Mouse (Mus musculus) MEL (cell line): ENCODE measurements around the gene 1700092M07Rik. TPM values are rescaled to one million over a fixed set of nuclear protein-coding genes. Genes with fewer than 3 reads are reported as not detected.

Source experiments
- DNase-seq: peaks from one replicate; pipeline ENCODE4 v3.0.0; 2011; ENCODE audit warnings: low read depth, low spot score
- H3K27ac ChIP-seq: 2 replicates; pipeline ENCODE4 v1.5.1; 2012; ENCODE audit warnings: low read depth, mild to moderate bottlenecking, control low read depth, low read length, moderate library complexity; ENCODE audit not compliant: control insufficient read depth
- H3K27me3 ChIP-seq, 2 experiments: fragments of 150-350 bp in 1 of 2; sonication (generic) in 1 of 2; 2 replicates each; pipeline ENCODE4 v1.6.1; 2012; ENCODE audit warnings: low read length in 2 of 2, mild to moderate bottlenecking in 2 of 2, improper control_type of control experiment in 1 of 2, moderate library complexity in 1 of 2; ENCODE audit not compliant: insufficient read depth in 2 of 2, control insufficient read depth in 1 of 2
- H3K36me3 ChIP-seq, 2 experiments: 2 replicates each; pipeline ENCODE4 v1.6.1; 2012 to 2014; ENCODE audit warnings: low read length in 2 of 2, improper control_type of control experiment in 1 of 2, inconsistent platforms in 1 of 2, mild to moderate bottlenecking in 1 of 2; ENCODE audit not compliant: insufficient read depth in 2 of 2, control insufficient read depth in 1 of 2
- H3K4me1 ChIP-seq, 2 experiments: fragments of 150-350 bp in 1 of 2; sonication (generic) in 1 of 2; 2 replicates each; pipeline ENCODE4 v1.6.1; 2012; ENCODE audit warnings: low read length in 2 of 2, improper control_type of control experiment in 1 of 2, mild to moderate bottlenecking in 1 of 2; ENCODE audit not compliant: insufficient read depth in 2 of 2, control insufficient read depth in 1 of 2
- H3K4me3 ChIP-seq, 2 experiments: fragments of 150-350 bp in 1 of 2; sonication (generic) in 1 of 2; 2 replicates each; pipeline ENCODE4 v1.5.1; 2012; ENCODE audit warnings: low read depth in 2 of 2, low read length in 2 of 2, mild to moderate bottlenecking in 2 of 2, moderate library complexity in 2 of 2, control low read depth in 1 of 2, improper control_type of control experiment in 1 of 2; ENCODE audit not compliant: control insufficient read depth in 1 of 2, insufficient read depth in 1 of 2
- H3K79me2 ChIP-seq: 2 replicates; pipeline ENCODE4 v1.6.1; 2012; ENCODE audit warnings: mild to moderate bottlenecking, low read length, moderate library complexity; ENCODE audit not compliant: control insufficient read depth, poor library complexity, insufficient read depth
- H3K9ac ChIP-seq: 2 replicates; pipeline ENCODE4 v1.6.1; 2012; ENCODE audit warnings: low read depth, mild to moderate bottlenecking, control low read depth, low read length, moderate library complexity; ENCODE audit not compliant: control insufficient read depth, poor library complexity, severe bottlenecking
- H3K9me3 ChIP-seq: fragments of 150-350 bp; sonication (generic); replicated peaks from 2 replicates; pipeline ENCODE4 v1.6.1; 2012; ENCODE audit warnings: mild to moderate bottlenecking, low read length, improper control_type of control experiment, moderate library complexity; ENCODE audit not compliant: insufficient read depth
- BHLHE40 ChIP-seq: IDR thresholded peaks from 2 replicates; pipeline ENCODE4 v1.6.1; 2012; ENCODE audit warnings: low read depth, mild to moderate bottlenecking, inconsistent platforms, low read length, improper control_type of control experiment, borderline replicate concordance
- CHD1 ChIP-seq: IDR thresholded peaks from 2 replicates; pipeline ENCODE4 v1.6.1; 2012; ENCODE audit warnings: low read depth, mild to moderate bottlenecking, inconsistent platforms, low read length, improper control_type of control experiment
- CHD2 ChIP-seq: IDR thresholded peaks from 2 replicates; pipeline ENCODE4 v1.6.1; 2011; ENCODE audit warnings: low read length, improper control_type of control experiment
- E2F4 ChIP-seq: IDR thresholded peaks from 2 replicates; pipeline ENCODE4 v1.6.1; 2011; ENCODE audit warnings: low read depth, low read length, improper control_type of control experiment, borderline replicate concordance
- ELF1 ChIP-seq: IDR thresholded peaks from 2 replicates; pipeline ENCODE4 v1.6.1; 2014; ENCODE audit warnings: low read depth, mild to moderate bottlenecking, inconsistent platforms, low read length, improper control_type of control experiment, moderate library complexity
- EP300 ChIP-seq, 2 experiments: IDR thresholded peaks; 2 replicates each; pipeline ENCODE4 v1.6.1; 2011; ENCODE audit warnings: improper control_type of control experiment in 2 of 2, low read length in 2 of 2, low read depth in 1 of 2, mild to moderate bottlenecking in 1 of 2
- GATA1 ChIP-seq: IDR thresholded peaks from 2 replicates; pipeline ENCODE4 v1.6.1; 2011; ENCODE audit warnings: low read depth, low read length, improper control_type of control experiment
- HCFC1 ChIP-seq: IDR thresholded peaks from 2 replicates; pipeline ENCODE4 v1.6.1; 2012; ENCODE audit warnings: low read depth, mild to moderate bottlenecking, inconsistent platforms, low read length, improper control_type of control experiment, moderate library complexity
- JUND ChIP-seq: IDR thresholded peaks from 2 replicates; pipeline ENCODE4 v1.6.1; 2011; ENCODE audit warnings: low read depth, mild to moderate bottlenecking, improper control_type of control experiment, low read length
- KAT2A ChIP-seq: conservative IDR thresholded peaks from 2 replicates; pipeline ENCODE4 v1.6.1; 2012; ENCODE audit warnings: low read depth, low read length, improper control_type of control experiment, inconsistent platforms
- MAFK ChIP-seq: IDR thresholded peaks from 2 replicates; pipeline ENCODE4 v1.6.1; 2011; ENCODE audit warnings: low read depth, mild to moderate bottlenecking, low read length, improper control_type of control experiment, borderline replicate concordance
- MAX ChIP-seq: IDR thresholded peaks from 2 replicates; pipeline ENCODE4 v1.6.1; 2011; ENCODE audit warnings: low read length, improper control_type of control experiment
- MAZ ChIP-seq: IDR thresholded peaks from 2 replicates; pipeline ENCODE4 v1.6.1; 2012; ENCODE audit warnings: low read depth, mild to moderate bottlenecking, inconsistent platforms, low read length, improper control_type of control experiment
- MEF2A ChIP-seq: IDR thresholded peaks from 2 replicates; pipeline ENCODE4 v1.6.1; 2014; ENCODE audit warnings: low read depth, mild to moderate bottlenecking, inconsistent platforms, low read length, improper control_type of control experiment; ENCODE audit not compliant: poor library complexity, insufficient replicate concordance, severe bottlenecking; ENCODE audit errors: extremely low read depth
- MXI1 ChIP-seq: IDR thresholded peaks from 2 replicates; pipeline ENCODE4 v1.6.1; 2011; ENCODE audit warnings: mild to moderate bottlenecking, low read depth, low read length, improper control_type of control experiment
- MYB ChIP-seq: IDR thresholded peaks from 2 replicates; pipeline ENCODE4 v1.6.1; 2011; ENCODE audit warnings: mild to moderate bottlenecking, low read depth, low read length, improper control_type of control experiment
- MYC ChIP-seq: IDR thresholded peaks from 2 replicates; pipeline ENCODE4 v1.6.1; 2011; ENCODE audit warnings: low read depth, mild to moderate bottlenecking, low read length, improper control_type of control experiment, moderate library complexity
- NELFE ChIP-seq: IDR thresholded peaks from 2 replicates; pipeline ENCODE4 v1.6.1; 2011; ENCODE audit warnings: low read depth, low read length, improper control_type of control experiment
- NRF1 ChIP-seq: IDR thresholded peaks from 2 replicates; pipeline ENCODE4 v1.6.1; 2014; ENCODE audit warnings: low read depth, mild to moderate bottlenecking, inconsistent platforms, low read length, improper control_type of control experiment, moderate library complexity; ENCODE audit not compliant: poor library complexity, insufficient read depth, severe bottlenecking
- POLR2A ChIP-seq, 2 experiments: IDR thresholded peaks; 2 replicates each; pipeline ENCODE4 v1.6.1; 2011 to 2012; ENCODE audit warnings: low read length in 2 of 2, mild to moderate bottlenecking in 2 of 2, control low read depth in 1 of 2, improper control_type of control experiment in 1 of 2, low read depth in 1 of 2, moderate library complexity in 1 of 2; ENCODE audit not compliant: control insufficient read depth in 1 of 2, insufficient read depth in 1 of 2, poor library complexity in 1 of 2
- RAD21 ChIP-seq: IDR thresholded peaks from 2 replicates; pipeline ENCODE4 v1.6.1; 2011; ENCODE audit warnings: mild to moderate bottlenecking, low read depth, low read length, improper control_type of control experiment
- RCOR1 ChIP-seq: IDR thresholded peaks from 2 replicates; pipeline ENCODE4 v1.6.1; 2012; ENCODE audit warnings: low read depth, mild to moderate bottlenecking, inconsistent platforms, low read length, improper control_type of control experiment
- SIN3A ChIP-seq: IDR thresholded peaks from 2 replicates; pipeline ENCODE4 v1.6.1; 2012; ENCODE audit warnings: low read length, improper control_type of control experiment, inconsistent platforms
- SMC3 ChIP-seq: IDR thresholded peaks from 2 replicates; pipeline ENCODE4 v1.6.1; 2011; ENCODE audit warnings: low read depth, low read length, improper control_type of control experiment
- TAL1 ChIP-seq: IDR thresholded peaks from 2 replicates; pipeline ENCODE4 v1.6.1; 2012; ENCODE audit warnings: mild to moderate bottlenecking, inconsistent platforms, low read length, moderate library complexity, mixed read lengths
- TBP ChIP-seq: IDR thresholded peaks from 2 replicates; pipeline ENCODE4 v1.8.0; 2011; ENCODE audit warnings: low read depth, low read length, improper control_type of control experiment
- TCF12 ChIP-seq: IDR thresholded peaks from 2 replicates; pipeline ENCODE4 v1.6.1; 2014; ENCODE audit warnings: low read depth, mild to moderate bottlenecking, inconsistent platforms, low read length, improper control_type of control experiment, moderate library complexity
- UBTF ChIP-seq: IDR thresholded peaks from 2 replicates; pipeline ENCODE4 v1.6.1; 2012; ENCODE audit warnings: low read depth, mild to moderate bottlenecking, inconsistent platforms, low read length, improper control_type of control experiment, moderate library complexity, borderline replicate concordance; ENCODE audit not compliant: insufficient read depth
- ZC3H11A ChIP-seq: IDR thresholded peaks from 2 replicates; pipeline ENCODE4 v1.6.1; 2012; ENCODE audit warnings: low read depth, mild to moderate bottlenecking, inconsistent platforms, low read length, improper control_type of control experiment
- ZKSCAN1 ChIP-seq: IDR thresholded peaks from 2 replicates; pipeline ENCODE4 v1.6.1; 2012; ENCODE audit warnings: low read depth, mild to moderate bottlenecking, inconsistent platforms, low read length, improper control_type of control experiment, moderate library complexity
- ZNF384 ChIP-seq: IDR thresholded peaks from 2 replicates; pipeline ENCODE4 v1.6.1; 2012; ENCODE audit warnings: low read depth, mild to moderate bottlenecking, inconsistent platforms, low read length, improper control_type of control experiment
- polyA plus RNA-seq, 2 experiments: library from polyadenylated mRNA; stranded (reverse) in 1 of 2; unstranded in 1 of 2; fragments of >175 nt in 1 of 2; fragments of >200 nt in 1 of 2; gene quantifications; 2 replicates each; pipeline versions ENCODE4 v1.2.1 to v1.2.4; 2012; ENCODE audit warnings: low replicate concordance in 2 of 2, low read depth in 1 of 2; ENCODE audit not compliant: insufficient read length in 2 of 2, insufficient read depth in 1 of 2, missing spikeins in 1 of 2
- total RNA-seq: library from RNA; depleted of rRNA; stranded (reverse); fragments of 300-350 nt; gene quantifications from 2 replicates; pipeline ENCODE4 v1.2.3, GENCODE M21; 2012

The 1700092M07Rik gene
- total and polyA plus RNA-seq, 3 experiments: 3.3 to 4.3 TPM; not detected in 1

- Histone ChIP-seq H3K27ac (peak overlapping the region; percentile 78), H3K9me3 (no peaks in the 10 kb centered on the region), H3K4me3 (peak overlapping the region; percentile 72 to 87), H3K36me3 (peaks cover 7 to 26% of the 10 kb centered on the region in 2 experiments), H3K27me3 (no peaks in the 10 kb centered on the region), H3K4me1 (peaks cover 7 to 22% of the 10 kb centered on the region in 2 experiments; a peak in 3 of 4 replicates), H3K79me2 (peaks cover 63% of the 10 kb centered on the region), H3K9ac (peak overlapping the region; percentile 91)
- TF ChIP-seq JUND: no peak
- TF ChIP-seq SIN3A: peak; percentile 48; the same call in 1 of the 2 replicates
- TF ChIP-seq MXI1: peak; percentile 70
- TF ChIP-seq CHD1: peak; percentile 86; the same call in 1 of the 2 replicates
- TF ChIP-seq MAX: 0 out of 2 replicates have a peak, but pooled peaks have one; percentile 16
- TF ChIP-seq ZKSCAN1: no peak
- peak; percentile 68 for DNase-seq
These were observed 17.0 kb downstream of the 1700092M07Rik start for GRCm38 (mm10) chr19:8757471-8757998.

- Histone ChIP-seq H3K79me2 (peaks cover 66% of the 10 kb centered on the region), H3K27ac (peak overlapping the region; percentile 90), H3K9ac (peak overlapping the region; percentile 91), H3K9me3 (no peaks in the 10 kb centered on the region), H3K36me3 (peaks cover 17 to 26% of the 10 kb centered on the region in 2 experiments), H3K4me3 (peak overlapping the region; percentile 60 to 87), H3K27me3 (no peaks in the 10 kb centered on the region), H3K4me1 (peaks cover 7 to 22% of the 10 kb centered on the region in 2 experiments; a peak in 3 of 4 replicates)
- peak; percentile 91 for DNase-seq
- no peak for TF ChIP-seq BHLHE40
- peak; percentile 90 for TF ChIP-seq GATA1
- no peak for TF ChIP-seq MEF2A
- no peak for TF ChIP-seq SMC3
- no peak for TF ChIP-seq MAFK
- TF ChIP-seq ZC3H11A: no peak
- TF ChIP-seq CHD1: no peak
- TF ChIP-seq RAD21: no peak
- peak; percentile 91 for TF ChIP-seq MXI1
- TF ChIP-seq NRF1: no peak
- no peak for TF ChIP-seq ELF1
- TF ChIP-seq MAZ: no peak
- TF ChIP-seq CHD2: no peak
- TF ChIP-seq MYC: 0 out of 2 replicates have a peak, but pooled peaks have one; percentile 49
- no peak for TF ChIP-seq UBTF
- TF ChIP-seq KAT2A: no peak
- TF ChIP-seq ZNF384: no peak
- peak; percentile 34; the same call in 1 of the 2 replicates for TF ChIP-seq RCOR1
- peak in 1 of 2 experiments; percentile 47; a peak in 1 of 4 replicates for TF ChIP-seq POLR2A (IDR thresholded peaks at IDR 0.05; ENCODE audit: control insufficient read depth in 1 of 2, insufficient read depth in 1 of 2, low read depth in 1 of 2, low read length in 2 of 2, poor library complexity in 1 of 2)
- TF ChIP-seq JUND: no peak
- TF ChIP-seq NELFE: no peak
- TF ChIP-seq TAL1: peak; percentile 93
- TF ChIP-seq EP300 (IDR thresholded peaks at IDR 0.05; ENCODE audit: low read depth in 1 of 2, low read length in 2 of 2): peak; percentile 85 to 92
- peak; percentile 84 for TF ChIP-seq TCF12
- TF ChIP-seq HCFC1: no peak
- no peak for TF ChIP-seq MYB
- TF ChIP-seq MAX: no peak
- TF ChIP-seq SIN3A: peak; percentile 91
- TF ChIP-seq E2F4: no peak
- peak; percentile 73 for TF ChIP-seq TBP
These were observed 18.4 kb downstream of the 1700092M07Rik start for GRCm38 (mm10) chr19:8758899-8759298.
